Mouse (Mus musculus) heart, embryonic 16.5 days (tissue): ENCODE results near the gene Arhgef17. TPM values are rescaled to one million over a fixed set of nuclear protein-coding genes. Genes with fewer than 3 reads are reported as not detected.

Experiments
- ATAC-seq: fragments of 200-750 bp; cut with Nextera tagmentation; replicated peaks from 2 replicates; pipeline ENCODE4 v1.8.0; 2017; ENCODE audit warnings: moderate number of reproducible peaks; ENCODE audit not compliant: insufficient read depth, low FRiP score; ENCODE audit errors: extremely low read depth
- H3K27ac ChIP-seq: fragments of 300-500 bp; sonication (generic); 2 replicates; pipeline ENCODE4 v1.5.1; 2014; ENCODE audit warnings: mild to moderate bottlenecking, low read length, control low read depth, moderate library complexity
- H3K27me3 ChIP-seq: fragments of 300-500 bp; sonication (generic); 2 replicates; pipeline ENCODE4 v1.6.1; 2014; ENCODE audit warnings: low read length, mixed read lengths; ENCODE audit not compliant: control insufficient read depth, insufficient read depth
- H3K36me3 ChIP-seq: fragments of 300-500 bp; sonication (generic); 2 replicates; pipeline ENCODE4 v1.6.1; 2014; ENCODE audit not compliant: control insufficient read depth, insufficient read depth
- H3K4me1 ChIP-seq: fragments of 300-500 bp; sonication (generic); 2 replicates; pipeline ENCODE4 v1.6.1; 2014; ENCODE audit warnings: low read length, mixed read lengths; ENCODE audit not compliant: control insufficient read depth, insufficient read depth
- H3K4me2 ChIP-seq: fragments of 300-500 bp; sonication (generic); 2 replicates; pipeline ENCODE4 v1.6.1; 2014; ENCODE audit warnings: low read depth, mild to moderate bottlenecking, control low read depth, low read length
- H3K4me3 ChIP-seq: fragments of 300-500 bp; sonication (generic); 2 replicates; pipeline ENCODE4 v1.5.1; 2014; ENCODE audit warnings: mild to moderate bottlenecking, control low read depth, low read length
- H3K9ac ChIP-seq: fragments of 300-500 bp; sonication (generic); 2 replicates; pipeline ENCODE4 v1.6.1; 2014; ENCODE audit warnings: low read length, control low read depth
- H3K9me3 ChIP-seq: fragments of 300-500 bp; sonication (generic); replicated peaks from 2 replicates; pipeline ENCODE4 v1.6.1; 2016; ENCODE audit warnings: low read length; ENCODE audit not compliant: control insufficient read depth
- WGBS: fragments of 180-500 bp; shearing (Covaris S2); extraction: QIAGEN DNeasy Blood & Tissue Kit; methylation state at CpG from one replicate; pipeline ENCODE4 v1.1.7; 2014; 5-methylcytosine and 5-hydroxymethylcytosine counted together
- polyA plus RNA-seq: library from polyadenylated mRNA; unstranded; fragments of >200 nt; fragmentation: Nextera tagmentation; extraction: Ambion mirVana; gene quantifications from 2 replicates; pipeline ENCODE4 v1.2.1, GENCODE M21; 2015

Gene Arhgef17
- polyA plus RNA-seq = 5.1 and 6.5 TPM in 2 replicates

GRCm38 (mm10) chr7:100931926-100932480 is at the start of gene Arhgef17:
Arhgef17 (minus strand) TSS chr7:100932107.
- Histone ChIP-seq H3K4me1 (peaks cover 37% of the 10 kb centered on the region), H3K27ac (peak within 1 kb of the TSS; percentile 93), H3K9me3 (no peaks in the 10 kb centered on the region), H3K4me2 (peak within 1 kb of the TSS; percentile 90), H3K4me3 (peak within 1 kb of the TSS; percentile 67), H3K9ac (peak within 1 kb of the TSS; percentile 95), H3K36me3 (no peaks in the 10 kb centered on the region), H3K27me3 (peaks cover 2% of the 10 kb centered on the region; the same call in 1 of the 2 replicates)
- ATAC-seq = peak; percentile 64
- 1% methylated on average over 35 of the region's 35 CpGs for WGBS

- 11% methylated on average over 2 of the region's 2 CpGs for WGBS
- H3K27ac ChIP-seq = peak overlapping the region; percentile 68
Observed at GRCm38 (mm10) chr7:100979175-100979574, 47.3 kb upstream of the Arhgef17 start.

GRCm38 (mm10) chr7:100978171-100978570 is 46.3 kb upstream of the Arhgef17 start:
- ATAC-seq = no peak
- H3K4me1 ChIP-seq = peaks cover 22% of the 10 kb centered on the region
- no peak overlapping the region for H3K27ac ChIP-seq
- no peaks in the 10 kb centered on the region for H3K36me3 ChIP-seq
- no peak overlapping the region for H3K9ac ChIP-seq
- no peak overlapping the region for H3K4me2 ChIP-seq
- H3K9me3 ChIP-seq = no peaks in the 10 kb centered on the region
- 79% methylated on average over 5 of the region's 5 CpGs for WGBS
- H3K4me3 ChIP-seq = no peak overlapping the region
- H3K27me3 ChIP-seq = 0 out of 2 replicates have a peak, but pooled peaks cover 6% of the 10 kb centered on the region

More at GRCm38 (mm10) chr7:100979175-100979574, 47.3 kb upstream of the Arhgef17 start:
- Histone ChIP-seq H3K4me1 (peaks cover 20% of the 10 kb centered on the region), H3K9ac (peak overlapping the region; percentile 46), H3K36me3 (no peaks in the 10 kb centered on the region), H3K4me3 (no peak overlapping the region), H3K27me3 (0 out of 2 replicates have a peak, but pooled peaks cover 2% of the 10 kb centered on the region), H3K9me3 (no peaks in the 10 kb centered on the region), H3K4me2 (no peak overlapping the region; the same call in 1 of the 2 replicates)
- peak; percentile 86 for ATAC-seq

GRCm38 (mm10) chr7:100974135-100974903 is 42.4 kb upstream of the Arhgef17 start, which contains the start of gene P2ry6:
P2ry6 (minus strand) TSS chr7:100974649.
- H3K9ac ChIP-seq = peak within 1 kb of the TSS; percentile 53
- H3K9me3 ChIP-seq = no peaks in the 10 kb centered on the region
- peaks cover 12% of the 10 kb centered on the region; the same call in 1 of the 2 replicates for H3K27me3 ChIP-seq
- no peaks in the 10 kb centered on the region for H3K36me3 ChIP-seq
- H3K4me3 ChIP-seq = peak within 1 kb of the TSS; percentile 42
- H3K4me1 ChIP-seq = peaks cover 18% of the 10 kb centered on the region
- peak within 1 kb of the TSS; percentile 75 for H3K4me2 ChIP-seq
- 5% methylated on average over 36 of the region's 36 CpGs for WGBS
- no peak within 1 kb of the TSS for H3K27ac ChIP-seq
- peak; percentile 63 for ATAC-seq

- H3K4me3 ChIP-seq = no peak overlapping the region
- 39% methylated on average over 3 of the region's 3 CpGs for WGBS
- H3K27ac ChIP-seq = no peak overlapping the region
- H3K4me1 ChIP-seq = peaks cover 8% of the 10 kb centered on the region
- H3K9me3 ChIP-seq = no peaks in the 10 kb centered on the region
- peaks cover 12% of the 10 kb centered on the region; the same call in 1 of the 2 replicates for H3K27me3 ChIP-seq
- H3K4me2 ChIP-seq = no peak overlapping the region
- no peak for ATAC-seq
- no peak overlapping the region for H3K9ac ChIP-seq
- H3K36me3 ChIP-seq = no peaks in the 10 kb centered on the region
Observed at GRCm38 (mm10) chr7:100972875-100973274, 41.0 kb upstream of the Arhgef17 start.

- peaks cover 7% of the 10 kb centered on the region for H3K4me1 ChIP-seq
- H3K9me3 ChIP-seq = no peaks in the 10 kb centered on the region
- H3K9ac ChIP-seq = no peak overlapping the region
- no peak overlapping the region for H3K4me3 ChIP-seq
- H3K27ac ChIP-seq = no peak overlapping the region
- no peak for ATAC-seq
- WGBS = 68% methylated on average over 10 of the region's 10 CpGs
- H3K27me3 ChIP-seq = peaks cover 10% of the 10 kb centered on the region; the same call in 1 of the 2 replicates
- H3K36me3 ChIP-seq = no peaks in the 10 kb centered on the region
- H3K4me2 ChIP-seq = no peak overlapping the region
Observed at GRCm38 (mm10) chr7:100968874-100969659, 37.2 kb upstream of the Arhgef17 start.

- no peak for ATAC-seq
- Histone ChIP-seq H3K9ac (no peak overlapping the region), H3K4me3 (no peak overlapping the region), H3K27me3 (peaks cover 8% of the 10 kb centered on the region; the same call in 1 of the 2 replicates), H3K4me2 (no peak overlapping the region), H3K36me3 (no peaks in the 10 kb centered on the region), H3K4me1 (peaks cover 6% of the 10 kb centered on the region), H3K27ac (no peak overlapping the region), H3K9me3 (no peaks in the 10 kb centered on the region)
- WGBS = 85% methylated on average over 6 of the region's 6 CpGs
Observed at GRCm38 (mm10) chr7:100968376-100968775, 36.5 kb upstream of the Arhgef17 start.

- no peak overlapping the region for H3K27ac ChIP-seq
- H3K36me3 ChIP-seq = no peaks in the 10 kb centered on the region
- no peak for ATAC-seq
- H3K27me3 ChIP-seq = peaks cover 5% of the 10 kb centered on the region; the same call in 1 of the 2 replicates
- no peak overlapping the region for H3K9ac ChIP-seq
- H3K9me3 ChIP-seq = no peaks in the 10 kb centered on the region
- H3K4me3 ChIP-seq = no peak overlapping the region
- 81% methylated on average over 9 of the region's 9 CpGs for WGBS
- no peak overlapping the region for H3K4me2 ChIP-seq
- H3K4me1 ChIP-seq = peaks cover 6% of the 10 kb centered on the region
Observed at GRCm38 (mm10) chr7:100967850-100968249, 35.9 kb upstream of the Arhgef17 start.
